Mouse (Mus musculus): ENCODE results near the gene Entpd1.

GRCm38 (mm10) chr19:40754311-40754710, 142.1 kb downstream of the Entpd1 start:
- TF ChIP-seq POLR2A (IDR thresholded peaks at IDR 0.05; ENCODE audit: borderline replicate concordance, insufficient read depth, low read length): no peak
- TF ChIP-seq CTCF (IDR thresholded peaks at IDR 0.05; ENCODE audit: borderline replicate concordance, insufficient read depth, low read depth, low read length): peak; percentile 28; the same call in 1 of the 2 replicates
